Mouse (Mus musculus): Measurements from ENCODE around the gene Ppp3ca. TPM values are rescaled to one million over a fixed set of nuclear protein-coding genes. Genes with fewer than 3 reads are reported as not detected.
A peak's percentile ranks its signal among the peaks of the same experiment; 100 is the strongest.

The Ppp3ca gene
- total RNA-seq, 2 experiments from 2014 or later: 60.1 to 76.0 TPM

DNA sequence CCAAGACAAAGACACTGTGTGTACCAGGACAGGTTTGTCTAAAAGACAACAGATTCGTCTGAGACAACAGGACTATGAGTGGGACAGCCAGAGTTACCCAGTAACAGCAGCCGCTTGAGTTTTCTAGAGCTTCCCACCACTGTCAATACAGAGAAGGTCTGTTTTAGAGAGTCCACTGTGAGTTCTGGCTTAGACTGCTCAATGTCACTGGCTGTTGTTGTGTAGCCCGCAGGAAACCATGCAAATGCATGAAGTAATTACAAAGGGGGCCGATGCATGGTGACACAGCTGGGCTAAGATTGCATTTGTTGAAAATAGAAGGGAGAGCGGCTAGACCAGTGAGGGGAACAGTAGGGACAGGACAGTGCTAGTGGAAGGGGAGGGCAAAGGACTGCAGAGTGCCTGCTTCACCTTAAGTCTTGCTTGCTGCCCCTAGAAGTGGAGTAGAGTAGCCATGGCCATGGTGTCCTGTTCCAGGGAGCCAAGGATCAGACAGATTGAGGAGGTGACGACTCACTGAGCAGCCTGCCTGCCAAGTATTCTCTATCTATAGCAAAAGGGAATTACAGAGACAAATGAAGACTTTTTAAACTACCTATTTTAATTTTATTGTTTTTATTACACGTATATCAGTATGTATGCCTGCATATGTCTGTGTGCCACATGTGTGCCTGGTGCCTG lies 174.0 kb downstream of the Ppp3ca start:
- no peak for ATAC-seq (replicated peaks; ENCODE audit: poor library complexity)

DNA sequence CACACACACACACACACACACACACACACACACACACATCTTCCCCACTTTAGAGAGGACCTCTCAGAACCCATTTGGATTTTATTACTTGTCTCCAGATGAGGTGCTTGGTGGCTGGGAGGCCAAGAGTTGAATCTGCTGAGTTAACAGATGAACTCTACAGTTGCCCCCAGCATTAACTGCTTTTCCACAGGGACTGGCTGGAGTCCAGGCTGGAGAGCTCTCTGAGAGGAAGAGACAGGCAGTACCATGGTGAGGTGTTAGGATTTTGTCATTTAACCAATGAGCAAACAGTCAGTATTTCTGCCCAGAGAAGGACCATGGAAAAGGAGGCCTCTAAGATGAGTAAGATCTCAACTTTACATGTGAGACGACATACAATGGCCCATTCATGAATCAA lies 179.1 kb downstream of the Ppp3ca start:
- no peak for ATAC-seq (replicated peaks; ENCODE audit: poor library complexity)

DNA sequence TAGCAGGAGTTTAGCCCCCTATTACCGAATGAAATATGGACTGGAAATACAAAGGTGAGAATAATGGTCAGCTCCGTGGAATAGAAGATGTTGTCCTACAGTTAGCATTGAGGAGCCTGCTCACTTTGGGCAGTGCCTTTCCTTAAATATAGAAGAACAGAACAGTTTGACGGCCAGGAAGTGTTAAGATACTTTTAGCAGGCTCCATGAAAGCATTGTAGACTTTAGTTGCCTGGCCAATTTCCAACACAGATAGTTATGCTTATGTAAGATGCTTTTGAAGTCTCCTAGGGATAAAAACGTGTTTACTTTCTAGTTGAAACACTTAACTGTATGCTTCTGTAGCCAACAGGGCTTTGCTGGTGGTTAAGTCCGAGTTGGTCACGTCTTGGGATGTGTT lies 183.0 kb downstream of the Ppp3ca start:
- no peak for ATAC-seq (replicated peaks; ENCODE audit: poor library complexity)

DNA sequence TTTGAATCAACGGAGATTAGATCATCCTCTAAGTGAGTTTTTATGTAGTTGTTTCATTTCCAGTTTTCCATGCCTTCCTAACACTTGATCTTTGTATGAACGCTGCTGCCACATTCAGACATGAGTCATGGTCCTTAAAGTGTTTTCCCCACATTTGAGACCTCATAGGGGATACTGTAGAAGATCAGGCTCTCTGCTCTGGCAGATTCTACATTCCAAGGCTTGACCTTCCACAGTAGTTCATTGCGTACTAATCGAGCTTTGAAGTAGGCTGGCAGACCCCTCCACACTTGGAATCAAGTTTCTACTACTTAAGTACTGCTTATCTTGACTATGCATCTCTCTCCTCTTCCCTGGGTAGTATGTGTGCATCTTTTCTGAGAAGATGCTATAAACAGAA lies 183.7 kb downstream of the Ppp3ca start:
- ATAC-seq (replicated peaks; ENCODE audit: poor library complexity): no peak

DNA sequence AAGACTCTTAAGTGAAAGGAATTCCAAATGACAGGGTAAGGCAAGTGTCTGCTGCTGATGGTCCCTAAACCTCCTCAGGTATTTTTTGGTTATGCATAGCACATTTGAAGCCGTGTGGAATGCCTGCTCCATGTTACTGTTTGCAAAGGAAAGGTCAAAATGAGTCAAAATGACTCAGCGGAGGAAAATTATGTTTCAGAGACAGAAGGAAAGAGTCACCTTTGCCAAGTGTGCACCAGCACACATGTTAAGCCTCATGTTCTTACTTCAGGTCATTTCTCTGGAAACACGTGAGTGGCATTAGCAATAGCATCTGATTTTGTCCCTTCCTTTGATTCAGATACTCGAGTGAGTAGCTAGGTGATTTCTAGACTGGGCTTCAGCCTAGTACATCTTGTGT lies 186.1 kb downstream of the Ppp3ca start:
- ATAC-seq (replicated peaks; ENCODE audit: poor library complexity): no peak

DNA sequence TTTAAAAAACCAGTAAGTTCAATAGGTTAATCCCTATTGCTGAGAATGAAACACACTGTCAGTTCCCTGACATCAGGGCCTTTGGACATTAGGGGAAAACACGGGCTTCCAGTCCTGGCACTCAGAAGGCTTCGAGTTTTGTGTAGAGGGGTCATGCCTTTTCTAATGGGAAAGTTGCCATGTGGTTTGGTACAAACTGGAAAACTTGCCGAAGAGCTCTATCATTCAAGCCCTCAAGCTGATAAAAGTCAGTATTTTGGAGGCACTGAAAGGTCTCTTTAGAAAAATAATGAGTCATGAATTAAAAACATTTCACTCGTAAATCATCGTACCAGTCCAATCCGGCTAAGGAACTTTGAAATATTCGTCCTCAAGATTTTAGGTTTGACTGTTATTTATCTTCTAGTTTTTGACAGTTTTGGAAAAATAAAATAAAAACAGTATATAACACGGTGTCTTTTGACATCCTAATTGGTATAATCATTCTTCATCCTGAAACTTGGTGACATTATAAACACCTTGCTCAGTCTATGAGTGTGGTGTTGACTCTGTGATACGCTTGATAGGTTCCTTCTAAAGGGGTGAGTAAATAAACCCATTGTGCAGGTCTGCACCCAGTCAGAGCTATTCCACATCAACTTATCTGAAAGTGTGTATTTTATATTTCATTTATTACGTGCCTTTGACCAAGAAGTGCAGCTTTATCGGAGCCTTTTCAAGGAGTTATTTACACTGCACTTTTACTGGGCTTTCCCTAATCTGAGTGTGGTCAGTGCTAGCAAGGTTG lies 192.3 kb downstream of the Ppp3ca start:
- no peak for ATAC-seq (replicated peaks; ENCODE audit: poor library complexity)

DNA sequence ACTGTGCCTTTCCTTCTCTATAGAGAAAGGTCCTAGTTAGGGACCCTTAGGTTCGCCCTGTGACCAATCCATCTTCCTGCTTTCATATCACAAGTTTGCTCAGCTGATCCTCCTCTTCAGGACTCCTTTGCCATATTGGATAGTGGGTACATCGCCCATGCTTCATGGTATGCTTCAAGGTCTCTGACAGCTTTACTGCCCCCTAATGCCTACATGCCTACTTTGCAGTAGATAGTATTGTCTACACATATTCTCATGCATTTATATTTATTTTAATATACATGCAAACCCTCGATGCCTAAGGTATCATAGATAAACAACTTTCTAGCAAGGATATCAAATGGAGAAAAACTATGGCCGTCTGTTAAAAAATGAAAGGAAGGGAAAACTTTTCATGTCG lies 193.2 kb downstream of the Ppp3ca start:
- ATAC-seq (replicated peaks; ENCODE audit: poor library complexity): peak; percentile 50; the same call in 1 of the 2 replicates

DNA sequence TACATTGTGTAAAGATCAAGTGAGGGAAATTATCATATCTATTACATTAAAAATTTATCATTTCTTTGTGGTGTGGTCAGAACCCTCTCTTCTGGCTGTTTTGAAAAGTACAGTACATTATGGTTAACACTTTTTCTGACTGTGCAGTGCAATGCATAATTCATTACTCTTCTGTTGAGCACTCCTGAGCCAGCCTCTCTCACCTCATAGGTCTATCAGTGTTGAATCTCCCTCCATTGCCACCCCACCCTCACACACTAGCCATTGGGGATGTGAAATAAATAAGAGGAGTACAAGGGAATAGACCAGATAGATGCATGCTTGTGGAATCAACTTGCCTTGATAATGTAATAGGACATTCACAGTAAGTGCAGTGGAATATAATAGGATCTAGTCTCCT lies 194.4 kb downstream of the Ppp3ca start:
- ATAC-seq (replicated peaks; ENCODE audit: poor library complexity): no peak

DNA sequence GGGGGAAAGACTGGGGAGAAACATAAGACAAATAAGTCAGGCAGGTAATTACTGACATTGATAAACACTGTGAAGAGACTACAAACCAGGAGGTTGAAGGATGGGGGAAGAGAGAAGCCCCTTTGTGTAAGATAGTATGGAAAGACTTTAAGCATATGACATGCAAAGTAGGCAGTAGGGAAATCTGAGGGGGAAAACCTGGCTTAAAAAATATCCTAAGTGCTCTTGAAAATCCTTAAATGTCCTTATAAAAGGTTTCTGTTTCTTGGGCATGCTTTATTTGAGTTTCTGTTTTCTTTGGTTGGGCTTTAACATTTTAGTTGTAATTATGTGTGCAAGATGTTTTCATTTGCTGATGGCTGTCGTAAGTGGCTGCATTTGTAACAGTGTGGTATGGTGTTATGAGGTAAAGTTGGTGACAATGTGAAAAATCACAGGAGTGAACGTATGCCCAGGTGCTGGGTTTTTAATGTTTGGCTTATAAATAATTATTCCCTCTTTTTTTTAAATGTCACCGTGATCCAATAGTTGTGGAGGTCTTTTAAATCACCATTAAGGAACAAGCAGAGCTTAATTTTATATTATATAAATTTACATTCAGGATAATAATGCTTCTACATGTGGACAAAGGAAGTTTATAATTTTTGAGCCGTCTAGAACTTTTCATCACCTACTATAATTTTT lies 195.4 kb downstream of the Ppp3ca start:
- ATAC-seq (replicated peaks; ENCODE audit: poor library complexity): no peak

DNA sequence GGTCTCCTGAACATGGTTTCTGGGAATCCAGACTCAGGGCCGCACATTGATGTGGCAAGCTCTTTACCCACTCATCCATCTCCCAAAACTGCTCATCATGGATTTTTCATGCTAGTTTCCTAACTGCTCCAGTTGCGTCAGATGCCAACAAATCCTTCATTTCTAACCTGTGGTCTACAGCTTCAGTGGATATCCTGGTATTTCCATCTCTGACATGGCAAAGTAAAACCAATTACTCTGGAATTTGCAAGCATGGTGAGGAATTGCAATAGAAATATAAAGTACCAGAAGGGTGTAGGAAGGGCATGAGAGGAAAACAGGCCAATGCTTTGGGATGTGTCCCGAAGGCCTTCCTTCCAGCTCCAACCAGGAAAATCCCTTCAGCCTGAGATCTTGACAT lies 196.2 kb downstream of the Ppp3ca start:
- ATAC-seq (replicated peaks; ENCODE audit: poor library complexity): no peak

DNA sequence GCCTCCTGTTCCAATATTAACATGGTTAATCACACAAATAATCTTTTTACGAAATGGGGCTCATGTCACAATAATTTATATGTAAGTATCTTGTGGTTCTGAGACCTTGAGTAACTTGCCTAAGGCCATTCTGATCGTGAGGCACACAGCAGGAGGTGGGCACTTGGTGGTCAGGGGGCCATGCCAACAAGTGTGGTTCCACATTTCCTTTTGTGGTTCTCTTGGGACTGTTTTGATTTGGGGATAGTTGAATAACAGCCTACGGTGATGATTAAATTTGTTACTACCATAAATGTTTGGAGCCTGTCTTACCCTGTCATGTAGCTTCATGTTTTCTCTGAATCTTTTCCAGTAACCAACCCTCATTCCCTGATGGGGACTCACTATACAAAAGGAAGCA lies 196.6 kb downstream of the Ppp3ca start:
- ATAC-seq (replicated peaks; ENCODE audit: poor library complexity): peak; percentile 87

DNA sequence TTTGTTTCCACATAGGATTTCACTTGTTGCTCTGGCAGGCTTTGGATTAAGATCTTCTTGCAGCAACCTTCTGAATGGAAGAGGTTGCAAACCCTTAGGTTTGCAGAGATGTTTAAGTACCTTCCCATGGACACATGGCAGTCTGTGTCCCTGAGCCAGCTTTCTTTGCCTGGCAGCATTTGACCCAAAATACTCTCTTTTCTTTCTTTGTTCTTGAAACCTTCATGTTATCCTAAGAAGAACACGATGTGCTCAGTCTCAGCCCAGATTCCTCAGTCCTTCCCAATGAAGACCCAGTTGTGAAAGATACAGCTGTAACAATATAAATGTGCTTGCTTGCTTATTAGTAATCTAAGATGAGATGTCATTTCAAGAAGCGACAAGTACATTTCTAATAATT lies 197.4 kb downstream of the Ppp3ca start:
- ATAC-seq (replicated peaks; ENCODE audit: poor library complexity): no peak

DNA sequence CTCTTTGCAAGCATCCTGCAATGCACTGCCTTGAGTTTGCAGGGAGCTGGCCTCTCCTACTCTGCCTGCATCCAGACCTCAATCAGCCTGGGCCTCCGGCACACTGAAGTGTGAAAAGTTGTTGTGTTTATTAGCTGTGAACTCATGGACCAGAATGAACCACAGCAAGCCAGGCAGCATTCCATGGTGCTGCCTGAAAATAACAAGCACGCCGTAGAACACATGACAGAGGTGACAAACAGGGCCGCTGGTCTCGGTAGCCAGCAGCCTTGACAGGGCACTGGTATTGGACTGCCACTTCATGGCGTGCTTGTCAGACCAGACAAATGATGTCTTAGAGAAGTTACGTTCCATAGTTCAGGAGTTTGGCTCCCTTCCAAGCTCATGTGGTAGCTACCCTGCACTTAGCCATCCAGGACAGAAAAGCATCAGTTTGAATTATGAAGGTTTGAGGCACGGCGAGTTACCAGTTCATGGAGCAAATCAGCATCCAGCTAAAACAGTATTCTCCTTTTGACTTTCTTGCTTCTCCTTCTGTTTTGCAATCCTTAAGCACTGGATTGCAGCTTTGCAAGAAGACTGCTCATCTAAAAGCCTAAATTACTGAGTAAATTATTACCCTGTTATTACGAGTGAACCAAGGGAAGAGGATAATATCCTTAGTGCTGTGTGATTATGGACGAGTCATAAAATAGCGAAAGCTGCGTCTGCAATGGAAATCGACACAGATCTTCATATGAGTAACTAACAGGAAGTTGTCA lies 202.0 kb downstream of the Ppp3ca start:
- ATAC-seq (replicated peaks; ENCODE audit: poor library complexity): no peak

DNA sequence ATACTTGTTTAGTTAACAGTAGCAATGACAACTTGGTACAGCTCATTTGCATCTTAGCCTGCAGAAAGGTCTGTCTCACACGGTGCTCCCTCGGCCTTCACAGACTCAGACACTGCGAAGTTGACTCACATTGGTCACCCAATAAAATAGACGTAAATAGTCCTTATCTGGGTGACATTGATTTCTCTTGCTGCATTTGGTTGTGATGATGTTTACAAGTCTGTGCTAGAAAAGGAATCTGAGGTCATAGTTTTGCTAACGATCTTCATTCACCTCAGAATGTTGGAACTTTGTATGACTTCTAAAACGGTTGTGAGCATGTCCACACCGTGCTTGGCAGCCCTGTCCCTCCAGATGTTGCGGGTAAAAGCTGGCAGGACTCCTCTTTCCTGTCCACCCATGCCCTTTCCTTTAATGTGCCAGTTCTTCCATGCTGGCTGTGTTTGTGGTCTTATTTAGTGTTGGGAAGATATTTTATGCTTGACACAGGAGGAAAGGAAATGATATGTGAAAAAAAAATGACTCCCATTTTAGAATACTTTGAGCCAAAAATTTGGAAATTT lies 202.7 kb downstream of the Ppp3ca start:
- ATAC-seq (replicated peaks; ENCODE audit: poor library complexity): no peak

DNA sequence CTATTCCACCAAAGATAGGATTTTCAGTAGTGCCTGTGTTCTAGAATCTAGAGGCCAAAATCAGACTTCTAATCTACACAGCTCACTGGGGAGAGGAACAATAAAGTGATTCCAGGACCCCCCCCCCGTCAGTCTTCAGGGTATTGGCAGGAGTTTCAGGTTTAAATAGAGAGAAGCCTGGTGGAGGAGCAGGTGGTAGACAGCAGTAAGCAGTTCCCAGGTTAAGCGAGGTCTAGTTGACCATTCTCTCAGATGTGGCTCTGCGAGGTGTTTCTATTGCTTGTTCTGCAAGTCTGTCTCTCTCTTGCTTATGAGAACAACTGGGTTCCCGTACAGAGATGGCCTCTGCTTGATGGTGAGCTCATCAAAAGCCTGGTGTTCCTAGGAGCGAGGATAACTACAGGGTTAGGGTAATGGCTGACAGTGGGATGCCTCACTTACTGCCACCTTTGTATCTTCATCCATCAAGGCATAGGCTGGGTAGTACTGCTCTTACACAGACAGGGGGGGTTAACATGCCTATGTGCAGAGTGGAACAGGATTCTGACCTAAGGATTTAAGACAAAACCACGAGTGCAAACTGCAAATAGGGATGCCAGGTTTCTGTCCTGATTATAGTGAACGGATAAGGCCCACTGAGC lies 204.0 kb downstream of the Ppp3ca start:
- no peak for ATAC-seq (replicated peaks; ENCODE audit: poor library complexity)

DNA sequence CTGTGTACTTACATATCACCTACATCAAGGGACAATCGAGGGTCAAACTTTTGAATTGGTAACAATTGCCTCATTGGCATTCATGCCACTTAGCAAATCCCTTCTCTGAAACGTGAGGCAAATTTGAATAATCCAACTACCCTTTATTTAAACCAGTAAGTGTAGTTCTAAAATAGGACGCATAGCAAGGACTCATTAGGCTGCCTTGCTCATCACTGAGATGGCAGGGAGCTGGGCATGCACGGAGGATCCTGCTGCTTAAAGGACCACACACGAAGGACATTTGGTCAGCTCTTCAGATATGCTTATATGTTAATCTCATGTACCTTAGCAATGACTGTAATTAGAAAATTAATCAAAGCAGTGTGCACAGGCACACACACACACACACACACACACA lies 204.6 kb downstream of the Ppp3ca start:
- no peak for ATAC-seq (replicated peaks; ENCODE audit: poor library complexity)

DNA sequence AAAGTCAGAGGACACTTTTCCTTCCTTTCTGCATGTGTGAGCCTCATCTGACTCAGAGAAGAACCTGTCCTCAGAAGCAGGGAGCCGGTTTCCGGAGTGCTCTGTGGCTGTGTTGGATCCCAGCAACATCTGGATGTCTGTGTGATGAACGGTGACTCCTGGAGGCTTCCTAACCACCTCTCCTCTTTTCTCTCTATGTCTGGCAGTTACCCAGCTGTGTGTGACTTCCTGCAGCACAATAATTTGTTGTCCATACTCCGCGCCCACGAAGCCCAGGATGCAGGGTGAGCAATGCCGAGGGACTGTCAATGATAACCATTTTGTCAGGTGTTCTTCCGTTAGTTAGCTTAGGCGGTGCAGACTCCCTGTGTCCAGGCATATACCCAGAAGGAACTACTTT lies 217.8 kb downstream of the Ppp3ca start:
- ATAC-seq (replicated peaks; ENCODE audit: poor library complexity): no peak

DNA sequence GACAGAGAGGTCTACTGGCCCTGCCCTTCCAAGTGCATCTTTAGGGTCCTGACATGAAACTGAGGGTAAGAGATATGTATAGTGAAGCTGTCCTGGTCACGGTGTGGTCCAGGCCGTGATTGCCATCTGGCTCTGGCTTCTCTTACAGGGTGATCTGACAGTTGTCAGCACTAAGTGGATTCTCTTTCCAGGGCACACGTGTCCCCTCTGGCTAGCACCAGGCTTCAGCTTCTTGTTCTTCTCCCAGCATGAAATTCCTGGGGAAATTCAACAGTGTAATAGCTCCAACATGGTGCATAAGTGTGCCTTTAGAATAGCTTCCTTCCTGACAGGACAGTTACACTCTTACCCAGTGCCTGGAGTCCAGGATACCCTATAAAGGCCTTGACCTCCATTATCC lies 222.2 kb downstream of the Ppp3ca start:
- ATAC-seq (replicated peaks; ENCODE audit: poor library complexity): no peak

DNA sequence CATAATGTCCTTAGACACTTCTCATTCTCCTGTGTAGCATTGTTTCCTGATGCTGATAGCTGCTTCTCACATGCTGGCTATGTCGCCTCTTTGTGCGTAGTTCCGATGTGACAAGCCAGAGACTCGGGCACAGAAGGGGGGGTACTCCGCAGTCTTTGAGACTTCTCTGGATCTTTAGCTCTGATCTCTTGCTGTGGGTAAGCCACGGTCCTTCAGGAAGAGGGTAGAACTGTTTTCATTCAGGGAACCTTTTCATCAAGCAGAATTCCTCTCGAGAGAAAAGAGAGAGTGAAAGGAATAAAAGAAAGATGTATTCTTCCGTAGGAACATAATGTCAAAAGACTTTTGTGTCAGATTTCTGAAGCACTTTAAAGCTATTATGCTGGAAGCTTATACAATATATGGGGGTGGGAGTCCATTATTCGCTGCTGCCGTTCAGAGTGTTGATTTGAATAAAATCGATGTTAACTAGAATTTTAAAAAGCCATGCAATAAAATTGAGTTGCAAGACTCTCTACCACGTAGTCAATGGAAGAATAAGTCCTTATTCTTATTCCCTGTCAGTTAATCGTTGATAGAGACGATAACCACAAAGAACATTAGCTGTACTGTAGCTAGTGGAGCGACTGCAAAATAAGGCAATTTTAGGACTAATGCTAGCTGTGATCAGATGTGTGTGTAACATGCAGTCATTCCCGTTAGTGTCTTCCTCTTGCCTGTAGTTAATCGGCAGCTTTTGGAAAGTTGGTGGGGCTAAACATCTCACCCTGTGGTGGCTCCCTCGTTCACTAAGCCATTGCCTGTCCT lies 223.9 kb downstream of the Ppp3ca start:
- no peak for ATAC-seq (replicated peaks; ENCODE audit: poor library complexity)

DNA sequence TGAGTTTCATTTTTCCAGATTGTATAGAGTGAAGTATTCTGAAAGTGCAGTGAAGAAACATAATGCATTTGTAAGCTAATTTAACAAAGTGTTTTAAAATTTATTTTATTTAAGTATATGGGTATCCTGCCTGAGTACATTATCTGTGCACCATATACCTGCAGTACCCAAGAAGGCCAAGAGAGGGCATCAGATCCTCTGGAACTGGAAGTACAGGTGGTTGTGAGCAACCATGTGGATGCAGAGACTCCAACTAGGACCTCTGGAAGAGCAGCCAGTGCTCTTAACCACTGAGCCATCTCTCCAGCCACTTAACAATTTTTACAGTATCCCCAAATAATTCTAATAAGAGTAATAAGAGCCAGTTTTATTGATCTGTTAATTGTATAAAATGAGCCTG lies 225.6 kb downstream of the Ppp3ca start:
- peak; percentile 85 for ATAC-seq (replicated peaks; ENCODE audit: poor library complexity)

Measured in megakaryocyte progenitor cell, adult 5-6 weeks (primary cell).